Mouse (Mus musculus) testis, adult 2 months (tissue): ENCODE measurements around the gene Rbfox1.

ENCODE experiments used
- CTCF ChIP-seq: fragments of 200-500 bp; IDR thresholded peaks from 2 replicates; pipeline ENCODE4 v1.5.1; 2012; ENCODE audit warnings: low read depth, mild to moderate bottlenecking, inconsistent platforms, low read length, moderate library complexity; ENCODE audit not compliant: control insufficient read depth, insufficient read depth, insufficient replicate concordance
- POLR2A ChIP-seq: fragments of 200-500 bp; IDR thresholded peaks from 2 replicates; pipeline ENCODE4 v1.6.1; 2012; ENCODE audit warnings: low read depth, mild to moderate bottlenecking, inconsistent platforms, low read length, moderate library complexity; ENCODE audit not compliant: control insufficient read depth

DNA sequence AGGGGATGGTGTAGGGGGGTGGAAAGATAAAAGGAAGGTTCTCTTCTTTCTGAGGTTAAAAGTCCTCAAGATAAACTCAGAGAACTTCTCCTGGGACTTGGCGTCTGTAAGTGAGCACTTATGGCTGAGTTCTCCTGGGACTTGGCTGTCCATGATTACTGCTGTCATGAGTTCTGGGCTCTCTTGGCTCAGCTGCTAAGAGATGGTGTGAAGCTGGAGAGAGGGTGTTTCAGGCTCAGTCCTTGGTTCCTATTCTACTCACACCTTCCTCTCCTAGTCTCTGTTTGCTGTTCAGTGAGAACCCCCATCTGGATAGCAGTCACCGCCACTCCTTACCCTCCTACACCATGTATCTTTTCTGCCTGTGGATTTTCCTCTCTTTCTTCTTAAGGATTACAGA lies 921.1 kb downstream of the Rbfox1 start:
- no peak for TF ChIP-seq CTCF
- TF ChIP-seq POLR2A: no peak
